Mouse (Mus musculus): ENCODE results near the gene Gm49394.

GRCm38 (mm10) chr7:142646676-142647075 lies 23.1 kb downstream of the Gm49394 start:
- no peak for TF ChIP-seq CTCF (IDR thresholded peaks at IDR 0.05; ENCODE audit: control insufficient read depth, insufficient read depth, insufficient read length)
- TF ChIP-seq MAX (IDR thresholded peaks at IDR 0.05), result no peak
- TF ChIP-seq CEBPB (IDR thresholded peaks at IDR 0.05; ENCODE audit: low read depth), result no peak
- TF ChIP-seq FOSL1 (IDR thresholded peaks at IDR 0.05; ENCODE audit: insufficient read depth, low read length, poor library complexity, severe bottlenecking), result no peak

Data from C2C12 (cell line).